Mouse (Mus musculus): Measurements from ENCODE around the gene Vmn2r59. TPM values are rescaled to one million over a fixed set of nuclear protein-coding genes. Genes with fewer than 3 reads are reported as not detected.

Gene Vmn2r59
- not detected for total RNA-seq (2023)

DNA sequence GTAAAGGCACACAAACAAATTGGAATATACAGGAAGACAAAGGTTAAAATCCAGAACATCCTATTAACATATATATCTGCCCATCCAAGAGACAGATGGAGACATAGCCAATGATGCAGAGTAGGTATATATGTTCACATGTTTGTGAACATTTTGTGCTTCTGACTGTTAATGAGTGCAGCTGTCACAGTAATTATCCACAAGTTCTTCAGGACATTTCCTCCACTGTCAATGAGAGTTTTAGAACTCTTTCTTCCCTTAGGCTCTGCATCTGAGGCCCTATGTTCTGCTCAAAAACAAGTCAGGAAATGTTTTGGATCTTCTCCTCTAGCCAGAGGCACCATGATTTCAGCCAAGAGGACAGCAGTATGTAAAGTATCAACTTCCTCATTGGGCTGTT, at the start of gene Vmn2r59:
Vmn2r59 (minus strand) TSS at position 101 of the 400 bp plus-strand sequence.

DNA sequence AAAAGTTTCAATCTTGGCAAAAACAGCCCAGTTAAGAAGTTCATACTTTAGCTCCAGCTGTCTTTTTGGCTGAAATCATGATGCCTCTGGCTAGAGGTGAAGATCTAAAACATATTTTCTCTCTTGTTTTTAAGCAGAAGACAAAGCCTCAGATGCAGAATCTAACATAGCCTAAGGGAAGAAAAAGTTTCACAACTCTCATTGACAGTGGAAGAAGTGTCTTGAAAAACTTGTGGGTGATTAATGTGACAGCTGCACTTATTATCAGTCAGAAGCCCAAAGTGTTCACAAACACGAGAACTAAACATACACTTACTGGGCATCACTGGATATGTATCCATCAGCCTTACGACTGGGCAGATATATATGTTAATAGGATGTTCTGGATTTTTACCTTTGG, 48.6 kb upstream of the Vmn2r59 start, which contains the start of gene Vmn2r60:
Vmn2r60 (plus strand) TSS at position 301 of the 400 bp plus-strand sequence.

Other genes starting within 250 kb of the Vmn2r59 start
- gene Vmn2r58, start 186.3 kb downstream of the Vmn2r59 start, total RNA-seq (2023): not detected
- under 1 TPM in 1 of 2 experiments, not detected in 1; 0.03 TPM for gene Vmn2r60, start 48.7 kb upstream of the Vmn2r59 start, total RNA-seq (2023)
- gene Vmn2r61, start 201.0 kb upstream of the Vmn2r59 start, total RNA-seq (2023): not detected